13 mouse cellular contexts compared by ENCODE assay signal in the genomic region with DNA sequence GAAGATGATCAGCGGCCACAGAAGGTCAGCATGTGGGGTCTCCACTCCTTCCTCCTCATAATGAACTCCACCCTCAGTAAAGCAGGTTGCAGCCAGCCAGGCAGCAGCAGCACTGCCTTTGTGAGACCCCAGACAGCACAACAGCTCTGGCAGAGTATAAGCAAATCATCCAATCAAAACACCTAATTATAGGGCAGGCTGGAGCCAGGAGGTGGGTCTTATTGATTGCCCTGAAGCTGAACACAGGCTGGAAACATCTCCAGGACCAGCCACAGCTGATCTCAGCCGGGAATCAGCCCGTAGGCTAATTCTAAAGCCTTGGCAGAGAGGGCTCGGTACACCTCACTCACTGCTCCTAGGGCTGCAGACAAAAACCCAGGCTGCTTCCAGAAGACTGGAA.
DNase-seq lines count a peak whose midpoint lies in the region; ATAC-seq and TF ChIP-seq lines count a peak whose summit lies in the region.
"Had no signal": no experiment of that assay in that cellular context is flagged by ENCODE, and none has a peak within 500 bp of the region (broad histone marks: within the 10 kb centered on the region; RNA-seq: fewer than 3 reads in every experiment).

No protein-coding gene starts in this region.

- H3K4me3 ChIP-seq in intestine, embryonic 14.5 days (ENCODE audit: low read depth, low read length) = no peak overlapping the region
- H3K4me3 ChIP-seq in intestine, embryonic 16.5 days (ENCODE audit: low read length) = no peak overlapping the region
- no peak overlapping the region for H3K4me3 ChIP-seq in forebrain, postnatal 0 days (ENCODE audit: low read depth, low read length)
- H3K4me3 ChIP-seq in midbrain, embryonic 11.5 days (ENCODE audit: low read depth, low read length) = no peak overlapping the region
- H3K4me3 ChIP-seq: embryonic facial prominence, embryonic 15.5 days had no signal

- H3K4me1 ChIP-seq in intestine, embryonic 14.5 days (replicated peaks; ENCODE audit: control insufficient read depth, insufficient read depth, low read length) = no peaks in the 10 kb centered on the region
- H3K4me1 ChIP-seq in intestine, embryonic 16.5 days (ENCODE audit: control insufficient read depth, insufficient read depth, low read length) = no peaks in the 10 kb centered on the region
- peaks cover 17% of the 10 kb centered on the region for H3K4me1 ChIP-seq in forebrain, postnatal 0 days (ENCODE audit: insufficient read depth)
- no peaks in the 10 kb centered on the region; the same call in 1 of the 2 replicates for H3K4me1 ChIP-seq in midbrain, embryonic 11.5 days (ENCODE audit: control insufficient read depth, insufficient read depth, low read length)

- no peaks in the 10 kb centered on the region for H3K36me3 ChIP-seq in intestine, embryonic 14.5 days (ENCODE audit: control insufficient read depth, insufficient read depth, low read length)
- no peaks in the 10 kb centered on the region for H3K36me3 ChIP-seq in intestine, embryonic 16.5 days (ENCODE audit: control insufficient read depth, insufficient read depth, low read length)
- no peaks in the 10 kb centered on the region for H3K36me3 ChIP-seq in forebrain, postnatal 0 days (ENCODE audit: insufficient read depth)
- no peaks in the 10 kb centered on the region for H3K36me3 ChIP-seq in midbrain, embryonic 11.5 days (ENCODE audit: control insufficient read depth, insufficient read depth, low read length)
- H3K36me3 ChIP-seq: embryonic facial prominence, embryonic 15.5 days had no signal

- no peak for TF ChIP-seq CTCF in forebrain, postnatal 0 days (IDR thresholded peaks at IDR 0.05; ENCODE audit: low read depth)

- H3K9me3 ChIP-seq in intestine, embryonic 14.5 days (ENCODE audit: control insufficient read depth, low read length) = no peaks in the 10 kb centered on the region
- no peaks in the 10 kb centered on the region for H3K9me3 ChIP-seq in intestine, embryonic 16.5 days (ENCODE audit: control insufficient read depth, low read length)
- H3K9me3 ChIP-seq in forebrain, postnatal 0 days (ENCODE audit: low read length) = no peaks in the 10 kb centered on the region
- H3K9me3 ChIP-seq in midbrain, embryonic 11.5 days (ENCODE audit: control insufficient read depth, low read length) = no peaks in the 10 kb centered on the region
- H3K9me3 ChIP-seq: embryonic facial prominence, embryonic 15.5 days had no signal

- DNase-seq in intestine, embryonic 14.5 days (ENCODE audit: low spot score) = no peak
- no peak for DNase-seq in forebrain, postnatal 0 days
- no peak for DNase-seq in midbrain, embryonic 11.5 days (ENCODE audit: low spot score, missing footprints)
- DNase-seq in retina, embryonic 14.5 days (ENCODE audit: low spot score) = peak; percentile 39
- no peak for DNase-seq in right cerebral cortex, postnatal 14 days
- no peak for DNase-seq in urinary bladder, postnatal 14 days (ENCODE audit: low spot score)
- DNase-seq: cerebellum, adult 9-10 months; kidney, postnatal 25 days had no signal

- H3K27ac ChIP-seq in intestine, embryonic 14.5 days (ENCODE audit: low read depth) = no peak overlapping the region
- H3K27ac ChIP-seq in intestine, embryonic 16.5 days (ENCODE audit: low read length) = no peak overlapping the region
- H3K27ac ChIP-seq in forebrain, postnatal 0 days (ENCODE audit: low read depth, low read length) = peak overlapping the region; percentile 64
- peak overlapping the region; percentile 41; the same call in 1 of the 2 replicates for H3K27ac ChIP-seq in midbrain, embryonic 11.5 days (ENCODE audit: low read depth, low read length)
- H3K27ac ChIP-seq: embryonic facial prominence, embryonic 15.5 days; liver, embryonic 14.5 days had no signal

- ATAC-seq in intestine, embryonic 14.5 days (replicated peaks; ENCODE audit: low FRiP score, low TSS enrichment, low read depth) = 0 out of 2 replicates have a peak, but pooled peaks have one; percentile 27
- no peak for ATAC-seq in intestine, embryonic 16.5 days
- peak; percentile 64 for ATAC-seq in forebrain, postnatal 0 days
- ATAC-seq in midbrain, embryonic 11.5 days (ENCODE audit: low FRiP score) = peak; percentile 62
- ATAC-seq in granulocyte monocyte progenitor cell, adult 5-6 weeks (replicated peaks; ENCODE audit: poor library complexity, severe bottlenecking) = no peak
- ATAC-seq: inflammation-experienced regulatory T-cells, adult 6 months had no signal

- H3K4me2 ChIP-seq in intestine, embryonic 14.5 days (ENCODE audit: low read length) = no peak overlapping the region
- H3K4me2 ChIP-seq in intestine, embryonic 16.5 days (ENCODE audit: low read depth, low read length) = no peak overlapping the region
- H3K4me2 ChIP-seq in forebrain, postnatal 0 days (ENCODE audit: low read depth) = no peak overlapping the region
- H3K4me2 ChIP-seq in midbrain, embryonic 11.5 days = no peak overlapping the region
- H3K4me2 ChIP-seq: embryonic facial prominence, embryonic 15.5 days had no signal

- 41% methylated on average over 4 of the region's 4 CpGs for WGBS in intestine, embryonic 14.5 days
- 32% methylated on average over 4 of the region's 4 CpGs for WGBS in intestine, embryonic 16.5 days
- 11% methylated on average over 4 of the region's 4 CpGs for WGBS in forebrain, postnatal 0 days
- WGBS in midbrain, embryonic 11.5 days = 61% methylated on average over 4 of the region's 4 CpGs

- H3K9ac ChIP-seq in intestine, embryonic 14.5 days (ENCODE audit: low read length) = no peak overlapping the region
- no peak overlapping the region for H3K9ac ChIP-seq in intestine, embryonic 16.5 days (ENCODE audit: low read depth, low read length)
- no peak overlapping the region for H3K9ac ChIP-seq in forebrain, postnatal 0 days
- H3K9ac ChIP-seq in midbrain, embryonic 11.5 days (ENCODE audit: low read length) = no peak overlapping the region
- H3K9ac ChIP-seq: embryonic facial prominence, embryonic 15.5 days; liver, embryonic 14.5 days had no signal

- no peaks in the 10 kb centered on the region for H3K27me3 ChIP-seq in intestine, embryonic 14.5 days (replicated peaks; ENCODE audit: control insufficient read depth, insufficient read depth, low read length)
- no peaks in the 10 kb centered on the region for H3K27me3 ChIP-seq in intestine, embryonic 16.5 days (replicated peaks; ENCODE audit: control insufficient read depth, insufficient read depth, low read length)
- no peaks in the 10 kb centered on the region for H3K27me3 ChIP-seq in forebrain, postnatal 0 days (ENCODE audit: insufficient read depth, low read length)
- H3K27me3 ChIP-seq in midbrain, embryonic 11.5 days (ENCODE audit: control insufficient read depth, insufficient read depth, low read length) = no peaks in the 10 kb centered on the region
- H3K27me3 ChIP-seq: embryonic facial prominence, embryonic 15.5 days had no signal

Comparison
In these comparisons a context has a peak if more than half of its experiments do, and no peak if none do; other contexts are left out.
1. ATAC-seq: peak in intestine, embryonic 14.5 days (single experiment), forebrain, postnatal 0 days (single experiment) and midbrain, embryonic 11.5 days (single experiment); none in intestine, embryonic 16.5 days (single experiment) and granulocyte monocyte progenitor cell, adult 5-6 weeks (single experiment).
2. H3K27ac ChIP-seq: peak in forebrain, postnatal 0 days (single experiment) and midbrain, embryonic 11.5 days (single experiment); none in intestine, embryonic 14.5 days (single experiment) and intestine, embryonic 16.5 days (single experiment).